Mouse (Mus musculus) frontal cortex, adult 2 months (tissue): Measurements from ENCODE around the gene Ppat. TPM values are rescaled to one million over a fixed set of nuclear protein-coding genes. Genes with fewer than 3 reads are reported as not detected.
"Not testable (repeated sequence)": the region's sequence is repeated elsewhere in the genome, so short reads cannot be mapped to it uniquely, and the experiment has no call there.

Source experiments
- DNase-seq, 2 experiments: peaks; one replicate each; pipeline ENCODE4 v3.0.0; 2022; ENCODE audit warnings: low spot score in 1 of 2; ENCODE audit errors: extremely low spot score in 1 of 2
- polyA plus RNA-seq: library from polyadenylated mRNA; depleted of rRNA; stranded (reverse); fragments of >200 nt; gene quantifications from 2 replicates; pipeline ENCODE4 v1.2.3, GENCODE M21; 2012; rRNA removed

Ppat gene
- polyA plus RNA-seq = 9.2 and 10.0 TPM in 2 replicates

- DNase-seq = peak; percentile 95 to 97
Observed at GRCm38 (mm10) chr5:76951106-76952027, at the start of gene Ppat, which contains the start of gene Paics. TSS of gene Ppat (minus strand) at chr5:76951578. TSS of gene Paics (plus strand) at chr5:76951307.

- peak in 1 of 2 experiments; percentile 64 for DNase-seq
Observed at GRCm38 (mm10) chr5:76998416-76998815, 47.0 kb upstream of the Ppat start.

- DNase-seq = no peak
Observed at GRCm38 (mm10) chr5:76993174-76993814, 41.9 kb upstream of the Ppat start.

- no peak for DNase-seq
Observed at GRCm38 (mm10) chr5:76990789-76991188, 39.4 kb upstream of the Ppat start.

GRCm38 (mm10) chr5:76984015-76984414 lies 32.6 kb upstream of the Ppat start:
- DNase-seq = no peak

DNA sequence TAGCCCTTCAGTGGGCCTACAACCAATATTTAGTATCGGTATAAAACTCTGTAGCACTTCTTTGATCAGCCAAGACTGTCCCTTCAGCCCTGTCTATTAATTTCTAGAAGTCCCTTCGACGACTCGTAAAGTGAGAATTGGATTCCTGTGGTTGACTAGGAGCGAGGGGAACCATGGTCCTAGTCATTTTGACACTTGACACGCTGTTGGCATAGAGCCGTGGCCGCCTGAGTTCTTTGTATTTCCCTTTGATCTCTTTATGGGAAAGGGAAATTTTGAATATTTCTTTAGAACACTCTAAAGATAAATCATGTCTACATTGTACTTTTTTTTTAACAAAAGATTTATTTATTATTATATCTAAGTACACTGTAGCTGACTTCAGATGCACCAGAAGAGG lies 24.4 kb upstream of the Ppat start:
- DNase-seq = no peak

DNA sequence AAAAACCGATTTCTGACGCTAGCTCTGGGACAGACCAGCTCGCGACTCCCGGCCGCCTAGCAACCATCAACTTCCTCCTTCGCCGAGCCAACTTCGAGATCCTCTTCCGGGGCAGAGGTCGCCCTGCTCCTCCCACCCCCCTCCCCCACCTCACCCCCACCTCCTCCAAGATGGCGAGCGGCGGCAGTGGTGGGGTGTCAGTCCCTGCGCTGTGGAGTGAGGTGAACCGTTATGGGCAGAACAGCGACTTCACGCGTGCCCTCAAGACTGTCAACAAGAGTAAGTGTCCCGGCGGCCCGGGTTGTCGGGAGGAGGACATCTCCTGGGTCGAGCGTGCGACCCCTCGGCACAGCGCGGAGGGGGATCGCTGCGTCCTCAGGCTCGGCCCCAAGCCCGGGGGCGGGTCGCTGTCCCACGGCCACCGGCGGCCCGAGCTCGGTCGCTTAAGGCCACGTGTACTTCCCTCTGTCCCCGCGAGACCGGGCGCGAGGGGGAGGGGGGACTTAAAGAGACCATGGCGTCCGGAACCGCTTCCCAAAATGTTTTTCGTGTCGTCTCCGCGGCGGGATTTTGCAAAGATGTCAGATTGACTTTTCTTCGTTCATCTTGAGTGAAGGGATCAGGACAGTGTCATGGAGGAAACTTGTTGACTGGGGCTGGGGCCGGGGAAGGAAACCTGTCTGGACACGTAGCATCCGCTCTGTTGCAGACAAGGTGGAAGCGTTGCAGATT lies 23.3 kb upstream of the Ppat start, which contains the start of gene Srp72:
Gene Srp72 (plus strand): TSS at position 130 of the 732 bp plus-strand sequence.
- peak; percentile 53 to 84 for DNase-seq

GRCm38 (mm10) chr5:76974207-76974553 lies 22.8 kb upstream of the Ppat start:
- DNase-seq = peak in 1 of 2 experiments; percentile 27

DNA sequence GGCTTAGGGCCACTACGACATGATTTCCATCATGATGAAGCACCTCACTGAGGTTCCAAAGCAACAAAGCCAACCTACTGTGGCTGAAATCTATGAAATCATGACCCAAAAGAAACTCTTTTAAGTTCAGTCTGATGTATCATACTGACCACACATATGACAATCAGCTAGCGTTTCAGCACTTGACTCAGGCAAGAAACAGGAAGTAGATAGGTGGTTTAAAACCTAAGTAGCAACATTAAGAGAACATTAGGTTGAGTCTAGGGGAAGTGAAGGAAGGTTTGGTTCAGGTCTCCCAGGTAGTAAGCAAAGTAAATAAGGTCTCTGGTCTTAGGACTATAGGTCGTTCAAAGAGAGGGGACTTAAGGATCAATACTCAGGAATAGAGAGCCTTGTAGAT lies 22.1 kb upstream of the Ppat start:
- no peak for DNase-seq

DNA sequence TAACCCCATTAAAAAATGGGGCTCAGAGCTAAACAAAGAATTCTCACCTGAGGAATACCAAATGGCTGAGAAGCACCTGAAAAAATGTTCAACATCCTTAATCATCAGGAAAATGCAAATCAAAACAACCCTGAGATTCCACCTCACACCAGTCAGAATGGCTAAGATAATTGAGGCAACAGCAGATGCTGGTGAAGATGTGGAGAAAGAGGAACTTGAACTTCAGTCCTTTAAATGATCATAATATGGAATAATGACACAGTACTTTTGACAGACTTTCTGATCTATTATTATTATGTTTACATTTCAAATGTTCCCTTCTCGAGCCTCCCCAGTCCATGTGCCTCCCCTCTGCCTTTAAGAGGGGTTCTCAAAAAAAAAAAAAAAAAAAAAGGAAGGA lies 19.7 kb upstream of the Ppat start:
- DNase-seq = not testable (repeated sequence)

DNA sequence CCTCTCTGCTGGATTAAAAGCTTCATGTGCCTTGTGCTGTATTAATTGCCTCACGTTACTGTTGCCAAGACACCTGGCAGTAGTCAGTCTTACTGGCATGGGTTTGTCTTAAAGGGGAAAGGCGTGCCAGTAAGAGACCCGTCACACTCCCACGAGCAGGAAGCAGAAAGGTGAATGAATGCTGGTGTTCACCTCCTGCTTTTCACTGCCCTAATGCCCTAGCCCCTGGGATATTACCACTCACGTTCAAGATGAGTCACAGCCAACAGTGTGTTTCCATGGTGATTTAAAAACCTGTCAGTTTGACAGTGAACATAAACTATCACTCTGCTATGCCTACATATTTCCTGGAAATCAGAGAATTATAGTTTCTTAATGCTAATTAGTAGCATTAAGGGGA lies 17.9 kb upstream of the Ppat start:
- DNase-seq = no peak

DNA sequence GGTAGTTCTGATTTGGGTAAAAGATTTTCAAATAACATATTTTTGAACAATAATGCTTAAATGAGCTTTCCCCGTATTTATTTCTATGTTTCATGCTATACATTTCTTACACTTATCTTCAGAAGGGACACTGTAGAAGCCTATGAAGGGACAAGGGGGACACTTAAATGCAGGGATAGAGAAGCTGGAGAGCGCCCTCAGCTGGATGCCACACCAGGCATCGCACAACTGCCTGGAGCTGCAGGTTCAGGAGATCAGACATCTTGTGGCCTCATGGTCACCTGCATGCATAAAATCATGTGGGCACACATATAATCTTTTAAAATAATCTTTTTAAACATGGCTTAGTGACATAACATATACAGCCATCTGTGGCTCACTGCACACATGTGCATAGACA lies 13.3 kb upstream of the Ppat start:
- DNase-seq = no peak

- no peak for DNase-seq
Observed at GRCm38 (mm10) chr5:76962545-76962944, 11.2 kb upstream of the Ppat start.

- DNase-seq = no peak
Observed at GRCm38 (mm10) chr5:76959587-76959986, 8.2 kb upstream of the Ppat start.

DNA sequence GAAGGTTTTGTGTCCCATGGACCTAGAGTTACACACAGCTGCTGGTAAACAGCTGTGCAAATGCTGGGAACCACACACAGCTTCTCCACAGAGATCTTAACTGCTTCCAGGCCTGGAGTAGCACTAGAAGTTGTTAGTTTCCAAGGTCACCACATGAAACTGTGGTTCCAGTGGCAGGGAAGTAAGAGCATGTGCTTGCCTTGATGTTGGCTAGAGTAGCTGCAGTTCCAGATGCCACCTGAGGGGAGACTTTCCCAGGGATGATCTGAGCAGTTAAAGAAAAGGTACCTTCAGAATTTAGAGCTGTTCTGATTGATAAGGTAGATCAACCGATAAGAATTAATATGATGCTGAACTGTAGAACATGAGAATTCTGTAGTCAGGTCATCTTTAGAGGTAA lies 6.6 kb upstream of the Ppat start:
- DNase-seq = no peak

DNA sequence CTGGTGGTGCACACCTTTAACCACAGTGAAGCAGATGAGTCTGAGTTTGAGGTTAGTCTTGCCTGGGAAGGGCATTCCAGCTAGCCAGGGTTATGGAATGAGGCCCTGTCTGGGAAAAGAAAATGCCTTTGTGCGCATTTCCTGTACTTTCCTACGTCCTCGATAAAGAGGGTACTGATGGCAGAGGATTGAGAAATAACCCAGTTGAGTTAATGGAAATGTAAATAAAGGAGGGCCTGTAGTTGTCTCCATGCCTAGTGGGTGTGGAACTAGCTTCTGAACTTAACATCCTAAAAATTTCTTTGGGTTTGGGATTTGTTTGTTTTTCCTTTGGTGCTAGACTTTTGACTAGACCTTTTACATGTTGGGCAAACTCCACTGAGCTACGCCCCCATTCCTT lies 4.1 kb upstream of the Ppat start:
- no peak for DNase-seq

DNA sequence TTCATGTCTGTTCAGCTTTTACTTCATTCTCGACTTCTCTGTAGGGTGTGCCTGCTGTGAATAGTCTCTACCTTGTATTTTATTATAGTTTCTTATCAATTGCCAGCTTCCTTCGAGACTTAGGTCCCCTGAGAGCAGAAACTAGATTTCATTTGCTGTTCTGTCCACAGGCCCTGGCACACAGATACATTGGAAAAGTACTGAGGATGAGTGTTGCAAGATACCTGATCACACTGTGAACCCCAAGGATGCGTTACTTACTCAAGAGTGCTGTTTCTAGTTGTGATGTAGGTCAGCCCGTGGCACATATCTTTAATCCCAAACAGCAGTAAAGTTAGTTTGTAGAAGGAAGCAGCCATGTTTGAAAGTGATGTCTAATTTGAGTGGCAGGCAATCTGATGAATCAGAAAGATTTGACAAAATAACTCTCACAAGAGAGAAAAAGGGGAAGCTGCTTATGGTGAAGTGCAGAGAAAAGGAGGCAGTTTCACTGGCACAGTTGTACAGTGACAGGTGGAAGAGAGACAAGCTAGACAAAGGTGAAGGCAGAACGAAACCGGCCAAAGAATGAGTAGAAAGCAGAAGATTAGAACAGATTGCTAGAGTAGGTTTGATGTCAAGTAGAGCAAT lies 3.0 kb upstream of the Ppat start:
- DNase-seq = no peak

GRCm38 (mm10) chr5:76953794-76954193 lies 2.4 kb upstream of the Ppat start:
- DNase-seq = no peak

DNA sequence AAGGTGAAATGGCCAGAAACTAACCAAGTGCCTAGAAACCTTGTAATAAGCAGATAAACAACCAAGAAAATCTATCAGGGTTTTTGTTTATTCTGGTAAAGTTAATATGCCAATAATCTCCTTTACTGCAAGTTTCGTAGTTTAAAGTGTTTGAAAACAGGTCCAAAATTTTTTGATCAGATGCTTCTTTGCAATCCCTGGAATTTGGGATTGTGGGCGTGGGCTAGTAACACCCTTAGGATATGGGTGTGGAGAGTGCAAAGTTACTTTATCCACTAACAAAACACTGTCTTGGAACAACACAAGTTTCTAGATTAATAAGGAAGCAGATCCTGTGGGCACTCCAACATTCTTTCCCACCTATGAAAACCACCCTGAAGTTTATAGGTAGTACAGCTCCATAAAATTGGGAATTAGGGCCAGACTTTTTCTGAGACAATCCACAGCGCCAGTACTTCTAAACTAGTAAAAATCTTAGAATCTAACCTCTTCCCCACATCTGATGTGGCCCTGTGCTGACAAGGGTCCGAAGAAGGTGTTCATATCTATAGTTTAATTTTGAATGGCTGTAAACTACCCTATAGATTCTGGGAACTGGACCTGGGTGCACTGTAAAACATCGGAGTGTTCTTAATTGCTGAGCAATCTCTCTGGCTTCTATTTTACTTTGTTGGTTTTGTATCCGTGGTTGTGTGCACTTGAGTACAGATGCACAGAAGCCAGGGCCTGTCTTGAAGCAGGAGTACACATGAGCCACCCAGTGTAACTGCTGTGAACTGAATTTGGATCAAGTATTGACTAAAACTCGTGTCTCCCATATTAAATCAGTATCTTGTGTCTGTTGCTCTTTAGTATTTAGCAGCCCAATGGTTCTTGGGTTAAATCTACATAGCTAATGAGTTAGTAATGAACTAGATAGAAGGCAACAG lies 998 bp upstream of the Ppat start:
- DNase-seq = no peak
